Mouse (Mus musculus) C2C12 (cell line): Measurements from ENCODE around the gene Fhit. TPM values are rescaled to one million over a fixed set of nuclear protein-coding genes. Genes with fewer than 3 reads are reported as not detected.

Experiments
- H3K27me3 ChIP-seq: one replicate; pipeline ENCODE4 v1.6.1; 2011; ENCODE audit not compliant: control insufficient read depth, insufficient read depth, insufficient read length
- H3K36me3 ChIP-seq: one replicate; pipeline ENCODE4 v1.6.1; 2011; ENCODE audit not compliant: control insufficient read depth, insufficient read depth
- H3K4me3 ChIP-seq: one replicate; pipeline ENCODE4 v1.5.1; 2011; ENCODE audit warnings: mild to moderate bottlenecking, control low read depth; ENCODE audit not compliant: poor library complexity, insufficient read depth, severe bottlenecking
- H3K79me2 ChIP-seq: one replicate; pipeline ENCODE4 v1.6.1; 2011; ENCODE audit not compliant: control insufficient read depth, insufficient read depth
- H3K79me3 ChIP-seq: one replicate; pipeline ENCODE4 v1.6.1; 2011; ENCODE audit warnings: low read depth, control low read depth
- H3ac ChIP-seq: one replicate; pipeline ENCODE3; 2011; ENCODE audit warnings: low read depth; ENCODE audit not compliant: control insufficient read depth, insufficient read length
- CEBPB ChIP-seq: IDR thresholded peaks from one replicate; pipeline ENCODE4 v1.6.1; 2011; ENCODE audit warnings: low read depth, mild to moderate bottlenecking, control low read depth, moderate library complexity
- CTCF ChIP-seq: IDR thresholded peaks from one replicate; pipeline ENCODE4 v1.5.1; 2011; ENCODE audit not compliant: control insufficient read depth, insufficient read depth, insufficient read length
- FOSL1 ChIP-seq: IDR thresholded peaks from one replicate; pipeline ENCODE4 v1.8.0; 2011; ENCODE audit warnings: mild to moderate bottlenecking, low read length; ENCODE audit not compliant: poor library complexity, insufficient read depth, severe bottlenecking
- MAX ChIP-seq: IDR thresholded peaks from one replicate; pipeline ENCODE4 v1.6.1; 2011; ENCODE audit warnings: mild to moderate bottlenecking, control low read depth
- MYOD1 ChIP-seq: IDR thresholded peaks from one replicate; pipeline ENCODE4 v1.6.1; 2011; ENCODE audit warnings: low read depth; ENCODE audit not compliant: control insufficient read depth, insufficient read length
- MYOG ChIP-seq: IDR thresholded peaks from one replicate; pipeline ENCODE4 v1.6.1; 2011; ENCODE audit not compliant: control insufficient read depth, insufficient read length; ENCODE audit errors: extremely low read depth
- USF1 ChIP-seq: IDR thresholded peaks from one replicate; pipeline ENCODE4 v1.6.1; 2011; ENCODE audit warnings: low read depth, mild to moderate bottlenecking, control low read depth, moderate library complexity
- polyA plus RNA-seq: library from polyadenylated mRNA; unstranded; fragments of >200 nt; fragmentation: generic; extraction: Trizol; gene quantifications from one replicate; pipeline ENCODE4 v1.2.1, GENCODE M21; 2012; ENCODE audit warnings: missing spikeins

Gene Fhit
- polyA plus RNA-seq, 1 experiment, result not detected

- no peaks in the 10 kb centered on the region for H3K79me2 ChIP-seq
- no peaks in the 10 kb centered on the region for H3K36me3 ChIP-seq
- no peak overlapping the region for H3K4me3 ChIP-seq
- no peaks in the 10 kb centered on the region for H3K27me3 ChIP-seq
- no peaks in the 10 kb centered on the region for H3K79me3 ChIP-seq
- TF ChIP-seq CEBPB, result no peak
- TF ChIP-seq USF1, result no peak
- no peak for TF ChIP-seq CTCF
- no peak for TF ChIP-seq MYOG
- no peak for TF ChIP-seq MAX
- TF ChIP-seq FOSL1, result no peak
- TF ChIP-seq MYOD1, result no peak
- H3ac ChIP-seq, result no peak overlapping the region
Observed at GRCm38 (mm10) chr14:10422261-10422660, 739.6 kb downstream of the Fhit start.

GRCm38 (mm10) chr14:10415068-10415467 is 746.8 kb downstream of the Fhit start:
- Histone ChIP-seq H3ac (no peak overlapping the region), H3K79me3 (no peaks in the 10 kb centered on the region), H3K27me3 (no peaks in the 10 kb centered on the region), H3K36me3 (no peaks in the 10 kb centered on the region), H3K79me2 (no peaks in the 10 kb centered on the region), H3K4me3 (no peak overlapping the region)
- TF ChIP-seq CTCF, result no peak

DNA sequence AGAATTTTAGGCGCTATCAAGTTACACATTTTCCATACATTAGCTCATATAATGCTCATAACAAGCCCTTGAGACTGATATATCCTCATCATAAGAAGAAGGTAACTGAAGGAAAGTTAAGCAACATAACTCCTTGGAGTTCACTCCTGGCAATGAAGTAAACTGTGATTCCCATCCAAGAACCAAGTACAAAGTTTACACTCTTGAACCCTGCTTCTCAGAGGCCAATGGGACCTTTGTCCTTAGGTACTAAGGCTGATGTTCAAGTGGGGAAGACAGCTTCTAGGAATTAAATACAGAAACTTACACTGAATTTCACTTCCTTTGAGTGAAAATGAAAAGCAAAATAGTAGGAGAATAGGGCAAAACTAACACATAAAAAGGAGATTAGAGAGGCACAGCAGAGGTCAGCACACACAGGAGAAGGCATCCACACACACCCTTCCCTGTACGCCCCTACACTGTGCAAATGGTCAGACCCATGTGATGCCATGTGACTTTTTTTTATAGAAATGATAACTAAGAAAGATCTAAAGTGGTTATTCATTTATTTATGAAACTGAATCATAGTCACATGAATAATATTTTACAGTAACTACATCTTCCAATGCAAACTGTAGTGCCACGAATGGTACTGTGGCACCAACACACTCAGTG is 752.4 kb downstream of the Fhit start:
- Histone ChIP-seq H3K4me3 (no peak overlapping the region), H3K36me3 (no peaks in the 10 kb centered on the region), H3K79me2 (no peaks in the 10 kb centered on the region), H3K27me3 (no peaks in the 10 kb centered on the region), H3ac (no peak overlapping the region), H3K79me3 (no peaks in the 10 kb centered on the region)
- TF ChIP-seq MYOG, result no peak
- TF ChIP-seq CEBPB, result no peak

DNA sequence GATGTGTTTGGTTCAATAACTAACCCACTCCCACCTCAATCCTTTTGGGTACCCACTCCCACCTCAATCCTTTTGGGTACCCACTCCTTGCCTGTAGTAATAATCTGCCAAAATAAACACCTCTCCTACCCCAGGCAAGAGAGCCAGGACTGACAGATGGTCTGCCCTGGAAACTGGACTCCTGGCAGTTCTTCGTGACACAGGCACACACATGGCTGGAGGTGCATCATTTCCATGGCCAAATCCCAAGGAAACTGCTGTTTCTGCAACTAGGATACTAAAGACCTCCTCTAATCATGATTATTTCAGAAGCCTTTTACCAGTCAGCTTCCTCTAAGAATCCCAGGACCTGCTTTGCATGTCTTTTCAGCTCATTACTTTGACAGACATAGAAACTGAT is 756.5 kb downstream of the Fhit start:
- TF ChIP-seq MYOD1 (no peak), CEBPB (no peak), CTCF (no peak), USF1 (no peak), MYOG (no peak), MAX (no peak), FOSL1 (no peak)
- no peaks in the 10 kb centered on the region for H3K27me3 ChIP-seq
- H3K36me3 ChIP-seq, result no peaks in the 10 kb centered on the region
- no peak overlapping the region for H3ac ChIP-seq
- no peaks in the 10 kb centered on the region for H3K79me3 ChIP-seq
- H3K79me2 ChIP-seq, result no peaks in the 10 kb centered on the region
- no peak overlapping the region for H3K4me3 ChIP-seq

GRCm38 (mm10) chr14:10367783-10368680 is 793.8 kb downstream of the Fhit start:
- TF ChIP-seq USF1 (no peak), MAX (no peak)
- no peak overlapping the region for H3ac ChIP-seq
- H3K27me3 ChIP-seq, result no peaks in the 10 kb centered on the region

GRCm38 (mm10) chr14:10366808-10367207 is 795.0 kb downstream of the Fhit start:
- no peaks in the 10 kb centered on the region for H3K27me3 ChIP-seq
- TF ChIP-seq CEBPB, result no peak
- TF ChIP-seq MYOG, result no peak
- TF ChIP-seq CTCF, result no peak
- TF ChIP-seq FOSL1, result no peak
- TF ChIP-seq MAX, result no peak
- TF ChIP-seq USF1, result no peak
- TF ChIP-seq MYOD1, result no peak
- H3K79me3 ChIP-seq, result no peaks in the 10 kb centered on the region
- no peak overlapping the region for H3ac ChIP-seq
- H3K79me2 ChIP-seq, result no peaks in the 10 kb centered on the region
- no peak overlapping the region for H3K4me3 ChIP-seq
- H3K36me3 ChIP-seq, result no peaks in the 10 kb centered on the region

More at GRCm38 (mm10) chr14:10367783-10368680, 793.8 kb downstream of the Fhit start:
- H3K4me3 ChIP-seq, result no peak overlapping the region
- no peaks in the 10 kb centered on the region for H3K36me3 ChIP-seq
- H3K79me3 ChIP-seq, result no peaks in the 10 kb centered on the region
- no peaks in the 10 kb centered on the region for H3K79me2 ChIP-seq
